23 mouse cellular contexts compared by ENCODE assay signal in the genomic region with DNA sequence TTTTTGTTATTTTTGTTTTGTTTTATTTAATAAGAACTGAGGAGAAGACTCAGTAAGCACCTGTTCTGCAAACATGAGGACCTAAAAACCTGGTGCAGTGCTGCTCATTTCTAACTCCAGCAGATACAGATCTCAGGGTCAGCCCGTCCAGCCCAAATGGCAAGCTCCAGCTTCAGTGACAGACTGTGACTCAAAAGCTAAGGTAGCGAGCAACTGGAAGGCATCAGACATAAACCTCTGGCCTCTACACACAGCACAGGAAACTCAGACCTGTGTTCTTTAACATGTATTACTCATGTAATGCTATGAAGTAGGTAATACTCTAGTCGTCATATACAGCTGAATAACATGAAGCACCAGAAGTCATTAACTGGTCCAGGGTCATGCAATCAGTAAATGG. TPM values are rescaled to one million over a fixed set of nuclear protein-coding genes. Genes with fewer than 3 reads are reported as not detected.
DNase-seq lines count a peak whose midpoint lies in the region; ATAC-seq and TF ChIP-seq lines count a peak whose summit lies in the region.
"Had no signal": no experiment of that assay in that cellular context is flagged by ENCODE, and none has a peak within 500 bp of the region (broad histone marks: within the 10 kb centered on the region; RNA-seq: fewer than 3 reads in every experiment).

No protein-coding gene starts in this region.

- TF ChIP-seq CTCF in liver, adult 2 months (IDR thresholded peaks at IDR 0.05; ENCODE audit: low read depth, low read length), result no peak
- TF ChIP-seq CTCF in liver, postnatal 0 days (IDR thresholded peaks at IDR 0.05; ENCODE audit: low read depth), result no peak

- no peaks in the 10 kb centered on the region for H3K36me3 ChIP-seq in liver, adult 2 months (ENCODE audit: control insufficient read depth, insufficient read depth, low read length)
- no peaks in the 10 kb centered on the region for H3K36me3 ChIP-seq in liver, embryonic 13.5 days
- H3K36me3 ChIP-seq in liver, postnatal 0 days (replicated peaks; ENCODE audit: insufficient read depth, low read length), result no peaks in the 10 kb centered on the region
- H3K36me3 ChIP-seq: embryonic facial prominence, embryonic 15.5 days; heart, embryonic 15.5 days had no signal

- 42% methylated on average over 3 of the region's 3 CpGs for WGBS in liver, adult 2 months
- 60% methylated on average over 3 of the region's 3 CpGs for WGBS in liver, embryonic 13.5 days (ENCODE audit: insufficient replicate concordance)
- WGBS in liver, postnatal 0 days (ENCODE audit: insufficient replicate concordance), result 60% methylated on average over 3 of the region's 3 CpGs

- TF ChIP-seq EP300 in liver, postnatal 0 days (IDR thresholded peaks at IDR 0.05; ENCODE audit: low read depth), result no peak

- 0 out of 2 replicates have a peak overlapping the region, but pooled peaks have one; percentile 34 for H3K27ac ChIP-seq in liver, adult 2 months (replicated peaks; ENCODE audit: insufficient read depth, low read depth, low read length)
- peak overlapping the region; percentile 1; the same call in 1 of the 2 replicates for H3K27ac ChIP-seq in liver, embryonic 13.5 days
- peak overlapping the region; percentile 25; the same call in 1 of the 2 replicates for H3K27ac ChIP-seq in liver, postnatal 0 days (ENCODE audit: low read depth)
- H3K27ac ChIP-seq: embryonic facial prominence, embryonic 15.5 days; forebrain, embryonic 10.5 days; heart, adult 2 months; heart, embryonic 15.5 days; hindbrain, embryonic 14.5 days had no signal

- H3K4me3 ChIP-seq in liver, adult 2 months (ENCODE audit: insufficient read depth, low read depth, low read length), result no peak overlapping the region
- no peak overlapping the region for H3K4me3 ChIP-seq in liver, embryonic 13.5 days (replicated peaks)
- no peak overlapping the region for H3K4me3 ChIP-seq in liver, postnatal 0 days (ENCODE audit: low read depth, low read length)
- H3K4me3 ChIP-seq: embryonic facial prominence, embryonic 15.5 days; erythroblast, embryonic 14.5 days; forebrain, embryonic 10.5 days; heart, adult 2 months; heart, embryonic 15.5 days had no signal

- peaks cover 30% of the 10 kb centered on the region for H3K79me2 ChIP-seq in liver, adult 2 months (ENCODE audit: control insufficient read depth, insufficient read depth, low read length)

- no peak for ATAC-seq in liver, embryonic 13.5 days (ENCODE audit: low read depth)
- no peak for ATAC-seq in liver, postnatal 0 days
- ATAC-seq: activated CD4-positive, CD25-positive, alpha-beta regulatory T cell, adult 4 months; forebrain, embryonic 14.5 days; Patski had no signal

- peak; percentile 41 for DNase-seq in adrenal gland, adult 2 months
- DNase-seq in adrenal gland, postnatal 25 days, result no peak
- no peak for DNase-seq in liver, adult 2 months (ENCODE audit: extremely low read depth, low read depth, low spot score)
- no peak for DNase-seq in liver
- DNase-seq in liver, embryonic 13.5 days, result no peak
- DNase-seq in liver, postnatal 0 days, result no peak
- no peak for DNase-seq in ovary, adult 18-20 months (ENCODE audit: low spot score)
- DNase-seq: adrenal gland, postnatal 10 days; cerebellum, adult 2 months; cerebellum, postnatal 14 days; embryo, embryonic 11 days; heart, adult 2 months; heart, postnatal 14 days had no signal

- no peaks in the 10 kb centered on the region for H3K27me3 ChIP-seq in liver, adult 2 months (ENCODE audit: control insufficient read depth, insufficient read depth, low read length)
- H3K27me3 ChIP-seq in liver, embryonic 13.5 days, result no peaks in the 10 kb centered on the region
- H3K27me3 ChIP-seq in liver, postnatal 0 days (ENCODE audit: insufficient read depth, low read length), result no peaks in the 10 kb centered on the region
- H3K27me3 ChIP-seq: CH12.LX; embryonic facial prominence, embryonic 15.5 days; heart, embryonic 15.5 days; Patski had no signal

- H3K4me2 ChIP-seq in liver, embryonic 13.5 days, result 0 out of 2 replicates have a peak overlapping the region, but pooled peaks have one; percentile 2
- H3K4me2 ChIP-seq in liver, postnatal 0 days (ENCODE audit: low read depth, low read length), result no peak overlapping the region
- H3K4me2 ChIP-seq: embryonic facial prominence, embryonic 15.5 days; heart, embryonic 11.5 days; heart, embryonic 15.5 days had no signal

- H3K4me1 ChIP-seq in liver, adult 2 months (ENCODE audit: control insufficient read depth, insufficient read depth, low read length), result peaks cover 15% of the 10 kb centered on the region
- H3K4me1 ChIP-seq in liver, embryonic 13.5 days (replicated peaks), result peaks cover 63% of the 10 kb centered on the region
- H3K4me1 ChIP-seq in liver, postnatal 0 days (ENCODE audit: insufficient read depth), result peaks cover 29% of the 10 kb centered on the region

- no peak for TF ChIP-seq POLR2A in liver, adult 2 months (IDR thresholded peaks at IDR 0.05; ENCODE audit: extremely low read depth, insufficient read depth, low read length)

- H3K9me3 ChIP-seq in liver, embryonic 13.5 days (replicated peaks), result no peaks in the 10 kb centered on the region
- H3K9me3 ChIP-seq in liver, postnatal 0 days (ENCODE audit: low read length), result no peaks in the 10 kb centered on the region
- H3K9me3 ChIP-seq: embryonic facial prominence, embryonic 15.5 days; forebrain, embryonic 10.5 days; heart, embryonic 15.5 days had no signal

- no peak overlapping the region for H3K9ac ChIP-seq in liver, adult 2 months (ENCODE audit: low read depth, low read length)
- H3K9ac ChIP-seq in liver, embryonic 13.5 days, result peak overlapping the region; percentile 19; the same call in 1 of the 2 replicates
- no peak overlapping the region for H3K9ac ChIP-seq in liver, postnatal 0 days (replicated peaks)
- H3K9ac ChIP-seq: embryonic facial prominence, embryonic 15.5 days; heart, embryonic 15.5 days; hindbrain, embryonic 14.5 days had no signal

RNA-seq across cellular contexts. Expression of gene Rev1, which starts 3.2 kb away (rescaled TPM):
- total RNA-seq in adrenal gland, adult 2 months (2021), result 10 to 100 TPM; 18.5 to 20.0 TPM
- polyA plus RNA-seq in adrenal gland, adult 2 months (2012; rRNA removed), result 6.6 and 6.7 TPM in 2 replicates
- total RNA-seq in adrenal gland, postnatal 25 days (2021), result 29.9 and 30.1 TPM in 2 replicates
- total RNA-seq in liver, adult 2 months (2014; rRNA removed), result 18.3 and 20.1 TPM in 2 replicates
- polyA plus RNA-seq in liver, adult 2 months (2012; rRNA removed), result 4.1 and 6.9 TPM in 2 replicates
- 15.3 and 20.5 TPM in 2 replicates for polyA plus RNA-seq in liver, embryonic 13.5 days (2015; fragmentation: Nextera tagmentation; extraction: Ambion mirVana)
- 8.1 and 8.8 TPM in 2 replicates for polyA plus RNA-seq in liver, postnatal 0 days (2015; fragmentation: Nextera tagmentation; extraction: Ambion mirVana)
